Mouse (Mus musculus) brain, embryonic 14.5 days (tissue): ENCODE data around the gene Ugt1a8. TPM values are rescaled to one million over a fixed set of nuclear protein-coding genes. Genes with fewer than 3 reads are reported as not detected.
"Not testable (repeated sequence)": the region's sequence is repeated elsewhere in the genome, so short reads cannot be mapped to it uniquely, and the experiment has no call there.

Experiments
- DNase-seq: peaks from one replicate; pipeline ENCODE4 v3.0.0-alpha.2; 2011; ENCODE audit warnings: low read depth
- CTCF ChIP-seq: fragments of 200-500 bp; IDR thresholded peaks from 2 replicates; pipeline ENCODE4 v1.5.1; 2012; ENCODE audit warnings: inconsistent platforms, mild to moderate bottlenecking, moderate library complexity, borderline replicate concordance; ENCODE audit not compliant: insufficient read depth, insufficient read length; ENCODE audit errors: extremely low read depth
- POLR2A ChIP-seq: fragments of 200-500 bp; IDR thresholded peaks from 2 replicates; pipeline ENCODE4 v1.6.1; 2012; ENCODE audit warnings: mild to moderate bottlenecking, inconsistent platforms, borderline replicate concordance; ENCODE audit not compliant: poor library complexity, insufficient read depth, insufficient read length, severe bottlenecking; ENCODE audit errors: extremely low read depth
- polyA plus RNA-seq: library from polyadenylated mRNA; depleted of rRNA; stranded (reverse); fragments of >200 nt; gene quantifications from 2 replicates; pipeline ENCODE4 v1.2.3, GENCODE M21; 2012

Ugt1a8 gene
- polyA plus RNA-seq, 1 experiment = not detected

DNA sequence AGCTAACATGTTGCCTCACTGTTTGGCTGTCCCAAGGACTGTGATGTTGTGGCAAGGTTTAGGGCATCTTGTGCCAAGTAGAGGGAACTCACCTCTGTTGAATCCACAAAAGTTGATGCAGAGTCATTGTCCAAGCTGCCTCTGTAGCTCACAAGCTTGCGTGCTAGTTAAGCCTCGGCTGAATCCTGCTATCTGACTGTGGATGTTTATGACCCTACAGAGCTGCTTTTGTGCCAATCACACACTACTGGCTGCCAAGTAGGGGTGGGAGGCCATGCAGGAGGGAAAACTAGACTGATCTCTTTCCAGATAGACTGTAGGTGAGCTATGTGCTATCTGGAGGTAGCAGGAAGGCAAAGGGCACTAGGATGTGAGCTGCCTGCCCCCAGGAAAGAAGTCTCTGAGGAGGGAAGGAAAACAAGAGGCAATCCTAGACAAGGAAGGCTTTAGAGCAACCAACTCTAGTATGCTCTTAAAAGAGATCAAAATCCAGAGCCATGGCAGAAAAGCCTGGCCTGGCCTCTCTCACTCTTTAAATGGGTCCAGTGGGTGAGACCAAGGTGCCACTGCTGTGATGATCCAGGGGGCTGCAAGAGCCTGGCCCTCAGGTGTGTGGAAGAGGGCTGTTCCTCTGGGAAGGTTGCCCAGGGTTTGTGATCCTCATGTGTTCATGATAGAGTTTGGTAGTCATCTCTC lies 126.3 kb downstream of the Ugt1a8 start:
- TF ChIP-seq POLR2A = no peak
- TF ChIP-seq CTCF = no peak
- peak; percentile 5 for DNase-seq

- DNase-seq = peak; percentile 2
- TF ChIP-seq POLR2A = no peak
- TF ChIP-seq CTCF = no peak
These were observed 126.9 kb downstream of the Ugt1a8 start for GRCm38 (mm10) chr1:88214462-88214952.

DNA sequence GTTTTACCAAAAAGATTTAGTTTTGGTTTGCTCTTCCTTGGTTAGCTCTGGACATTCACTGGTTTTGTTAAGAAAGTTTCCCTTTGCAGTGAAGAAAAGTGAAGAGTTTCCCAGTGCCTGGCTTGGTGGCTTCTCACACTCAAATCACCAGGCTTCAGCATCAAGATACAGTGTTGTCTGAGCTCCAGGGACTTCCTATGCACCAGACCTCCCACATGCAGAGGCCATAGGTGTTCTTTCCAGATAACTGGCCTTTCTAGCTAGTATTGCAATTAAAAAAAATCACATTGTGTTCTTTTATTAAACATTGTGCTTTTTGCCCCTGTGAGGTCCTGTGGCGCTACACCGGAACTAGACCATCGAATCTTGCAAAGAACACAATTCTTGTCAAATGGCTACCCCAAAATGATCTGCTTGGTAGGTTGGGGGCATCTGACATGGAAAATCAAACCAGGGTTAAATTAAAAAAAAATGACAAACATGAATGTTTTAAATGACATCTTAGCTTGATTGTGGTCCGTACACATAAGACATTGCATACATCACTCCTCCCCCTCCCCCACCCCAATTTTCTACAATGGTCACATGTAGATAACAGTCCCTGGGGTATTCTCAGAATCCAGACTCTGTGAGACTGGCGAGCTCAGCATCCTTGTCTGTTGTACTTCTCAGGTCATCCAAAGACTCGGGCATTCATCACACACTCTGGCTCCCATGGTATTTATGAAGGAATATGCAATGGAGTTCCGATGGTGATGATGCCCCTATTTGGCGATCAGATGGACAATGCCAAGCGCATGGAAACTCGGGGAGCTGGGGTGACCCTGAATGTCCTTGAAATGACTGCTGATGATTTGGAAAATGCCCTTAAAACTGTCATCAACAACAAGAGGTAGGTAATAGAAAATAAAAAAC lies 128.1 kb downstream of the Ugt1a8 start:
- DNase-seq = peak; percentile 10
- TF ChIP-seq POLR2A (no peak), CTCF (no peak)

DNA sequence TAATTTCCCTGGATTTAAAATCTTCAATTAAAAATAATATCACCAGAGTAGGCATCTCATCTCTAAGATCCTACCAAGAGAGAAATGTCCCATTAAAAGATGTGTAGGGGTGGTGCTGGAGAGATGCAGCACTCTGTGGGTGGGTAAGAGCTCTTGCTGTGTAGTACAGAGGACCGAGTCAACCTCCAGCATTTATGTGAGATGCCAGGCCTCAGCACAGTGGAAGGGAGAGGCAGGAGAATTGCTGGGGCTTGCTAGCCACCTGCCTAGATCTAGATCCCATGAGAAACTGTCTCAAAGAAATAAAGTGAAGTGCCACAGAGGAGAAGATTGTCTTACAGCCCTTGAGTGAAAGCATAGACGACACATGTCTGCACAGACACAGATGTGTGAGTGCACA lies 128.9 kb downstream of the Ugt1a8 start:
- DNase-seq = peak; percentile 6
- TF ChIP-seq CTCF = no peak
- no peak for TF ChIP-seq POLR2A

- TF ChIP-seq CTCF (peak; percentile 14; the same call in 1 of the 2 replicates), POLR2A (no peak)
- peak; percentile 2 for DNase-seq
These were observed 129.5 kb downstream of the Ugt1a8 start for GRCm38 (mm10) chr1:88217144-88217543.

DNA sequence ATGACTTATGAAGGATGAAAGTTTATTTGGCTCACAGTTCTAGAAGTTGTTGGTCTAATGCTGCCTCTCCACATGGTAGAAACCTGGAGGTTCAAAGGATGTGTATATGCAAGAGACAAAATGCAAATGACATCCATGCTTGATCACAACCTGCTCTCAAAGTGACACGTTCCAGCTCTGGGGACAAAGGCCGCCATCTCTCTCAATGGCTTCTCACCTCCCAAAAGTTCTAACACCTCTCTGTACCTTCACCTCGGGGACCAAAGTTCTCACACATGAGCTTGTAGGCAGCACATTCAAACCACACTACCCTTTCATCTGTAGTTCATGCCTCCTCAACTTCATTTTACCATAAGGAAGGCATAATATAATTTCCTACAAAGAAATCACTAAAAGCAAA lies 130.0 kb downstream of the Ugt1a8 start:
- DNase-seq = peak; percentile 1
- TF ChIP-seq POLR2A (no peak), CTCF (no peak)

DNA sequence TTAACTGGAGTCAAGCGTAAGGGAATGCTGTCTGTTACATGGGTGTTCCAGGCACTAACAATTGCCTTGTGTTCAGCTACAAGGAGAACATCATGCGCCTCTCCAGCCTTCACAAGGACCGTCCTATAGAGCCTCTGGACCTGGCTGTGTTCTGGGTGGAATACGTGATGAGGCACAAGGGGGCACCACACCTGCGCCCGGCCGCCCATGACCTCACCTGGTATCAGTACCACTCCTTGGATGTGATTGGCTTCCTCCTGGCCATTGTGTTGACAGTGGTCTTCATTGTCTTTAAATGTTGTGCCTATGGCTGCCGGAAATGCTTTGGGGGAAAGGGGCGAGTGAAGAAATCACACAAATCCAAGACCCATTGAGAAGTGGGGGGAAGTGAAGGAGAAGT lies 130.4 kb downstream of the Ugt1a8 start:
- DNase-seq = peak; percentile 1
- no peak for TF ChIP-seq CTCF
- no peak for TF ChIP-seq POLR2A

GRCm38 (mm10) chr1:88218591-88218990 lies 131.0 kb downstream of the Ugt1a8 start:
- DNase-seq = no peak

GRCm38 (mm10) chr1:88219054-88219453 lies 131.4 kb downstream of the Ugt1a8 start:
- TF ChIP-seq CTCF (no peak), POLR2A (no peak)
- no peak for DNase-seq

More at GRCm38 (mm10) chr1:88218591-88218990, 131.0 kb downstream of the Ugt1a8 start:
- TF ChIP-seq CTCF (no peak), POLR2A (no peak)

GRCm38 (mm10) chr1:88220336-88220735 lies 132.7 kb downstream of the Ugt1a8 start:
- DNase-seq = no peak
- TF ChIP-seq CTCF = no peak
- no peak for TF ChIP-seq POLR2A

- TF ChIP-seq CTCF (no peak), POLR2A (no peak)
- DNase-seq = no peak
These were observed 134.6 kb downstream of the Ugt1a8 start for GRCm38 (mm10) chr1:88222216-88222615.

GRCm38 (mm10) chr1:88223011-88223515 lies 135.4 kb downstream of the Ugt1a8 start:
- not testable (repeated sequence) for DNase-seq

GRCm38 (mm10) chr1:88223591-88223990 lies 136.0 kb downstream of the Ugt1a8 start:
- no peak for DNase-seq
- TF ChIP-seq POLR2A (no peak), CTCF (no peak)
